ENCODE assay signal across 18 mouse cellular contexts in genomic region chr5:8053827-8054226, GRCm38 (mm10). TPM values are rescaled to one million over a fixed set of nuclear protein-coding genes. Genes with fewer than 3 reads are reported as not detected.
DNase-seq lines count a peak whose midpoint lies in the region; ATAC-seq and TF ChIP-seq lines count a peak whose summit lies in the region.
"Had no signal": no experiment of that assay in that cellular context is flagged by ENCODE, and none has a peak within 500 bp of the region (broad histone marks: within the 10 kb centered on the region; RNA-seq: fewer than 3 reads in every experiment).

No protein-coding gene starts in this region.

- H3K4me1 ChIP-seq in heart, embryonic 12.5 days (replicated peaks), result peaks cover 23% of the 10 kb centered on the region
- peaks cover 13% of the 10 kb centered on the region for H3K4me1 ChIP-seq in embryonic fibroblast, embryonic 13.5 days (ENCODE audit: control insufficient read depth, insufficient read depth, low read length)
- H3K4me1 ChIP-seq in lung, postnatal 0 days (ENCODE audit: insufficient read depth, low read depth, low read length), result peaks cover 7% of the 10 kb centered on the region; the same call in 1 of the 2 replicates

- no peak overlapping the region for H3K4me3 ChIP-seq in heart, embryonic 12.5 days
- no peak overlapping the region for H3K4me3 ChIP-seq in C2C12 (ENCODE audit: insufficient read depth, poor library complexity, severe bottlenecking)
- no peak overlapping the region for H3K4me3 ChIP-seq in embryonic fibroblast, embryonic 13.5 days (ENCODE audit: insufficient read depth, low read length)
- H3K4me3 ChIP-seq in lung, postnatal 0 days (ENCODE audit: low read depth, low read length), result no peak overlapping the region
- H3K4me3 ChIP-seq: hindbrain, embryonic 13.5 days; midbrain, embryonic 12.5 days had no signal

- no peak overlapping the region for H3K27ac ChIP-seq in heart, embryonic 12.5 days (ENCODE audit: poor library complexity, severe bottlenecking)
- peak overlapping the region; percentile 71 for H3K27ac ChIP-seq in embryonic fibroblast, embryonic 13.5 days (ENCODE audit: insufficient read depth, low read length)
- no peak overlapping the region for H3K27ac ChIP-seq in lung, postnatal 0 days (ENCODE audit: low read length)
- H3K27ac ChIP-seq: hindbrain, embryonic 13.5 days; midbrain, embryonic 12.5 days had no signal

- no peak for TF ChIP-seq EP300 in lung, postnatal 0 days (IDR thresholded peaks at IDR 0.05)

- TF ChIP-seq CTCF in C2C12 (IDR thresholded peaks at IDR 0.05; ENCODE audit: control insufficient read depth, insufficient read depth, insufficient read length), result no peak
- no peak for TF ChIP-seq CTCF in embryonic fibroblast, embryonic 13.5 days (IDR thresholded peaks at IDR 0.05; ENCODE audit: borderline replicate concordance, insufficient read depth, low read length)
- TF ChIP-seq CTCF in lung, postnatal 0 days (IDR thresholded peaks at IDR 0.05), result no peak

- no peak overlapping the region for H3ac ChIP-seq in C2C12 (ENCODE audit: control insufficient read depth, insufficient read length, low read depth)

- H3K79me3 ChIP-seq in C2C12 (ENCODE audit: low read depth), result peaks cover 17% of the 10 kb centered on the region

- DNase-seq in heart, adult 18-20 months, result peak; percentile 57 to 58
- peak; percentile 13 for DNase-seq in skeletal muscle tissue, adult 2 months (ENCODE audit: low read depth, low spot score)
- no peak for DNase-seq in thymus, postnatal 10 days (ENCODE audit: low spot score in 2 of 2)
- no peak for DNase-seq in lung, postnatal 10 days
- DNase-seq in lung, postnatal 0 days (ENCODE audit: low spot score), result no peak
- DNase-seq: adrenal gland, adult 8-10 months; cerebellum, adult 18-20 months; cerebellum, postnatal 36 days; kidney, adult 18-20 months; layer of hippocampus, adult 9-11 months; left cerebral cortex, postnatal 4 days; thymus, postnatal 14 days had no signal

- TF ChIP-seq POLR2A in embryonic fibroblast, embryonic 13.5 days (IDR thresholded peaks at IDR 0.05; ENCODE audit: low read depth, low read length), result no peak

- H3K27me3 ChIP-seq in heart, embryonic 12.5 days (replicated peaks), result no peaks in the 10 kb centered on the region
- H3K27me3 ChIP-seq in C2C12 (ENCODE audit: control insufficient read depth, insufficient read depth, insufficient read length), result no peaks in the 10 kb centered on the region
- no peaks in the 10 kb centered on the region for H3K27me3 ChIP-seq in lung, postnatal 0 days (replicated peaks; ENCODE audit: insufficient read depth, low read length)
- H3K27me3 ChIP-seq: hindbrain, embryonic 13.5 days; midbrain, embryonic 12.5 days had no signal

- ATAC-seq in heart, embryonic 12.5 days (ENCODE audit: insufficient number of reproducible peaks, low FRiP score), result no peak
- ATAC-seq in lung, postnatal 0 days, result no peak
- ATAC-seq: forebrain, embryonic 14.5 days had no signal

- H3K9ac ChIP-seq in heart, embryonic 12.5 days, result no peak overlapping the region
- no peak overlapping the region for H3K9ac ChIP-seq in lung, postnatal 0 days (replicated peaks; ENCODE audit: low read depth)
- H3K9ac ChIP-seq: hindbrain, embryonic 13.5 days; midbrain, embryonic 12.5 days had no signal

- peaks cover 6% of the 10 kb centered on the region for H3K36me3 ChIP-seq in heart, embryonic 12.5 days
- peaks cover 11% of the 10 kb centered on the region for H3K36me3 ChIP-seq in C2C12 (ENCODE audit: control insufficient read depth, insufficient read depth)
- H3K36me3 ChIP-seq in lung, postnatal 0 days (ENCODE audit: insufficient read depth, low read length), result no peaks in the 10 kb centered on the region
- H3K36me3 ChIP-seq: hindbrain, embryonic 13.5 days; midbrain, embryonic 12.5 days had no signal

- H3K9me3 ChIP-seq in heart, embryonic 12.5 days (replicated peaks), result no peaks in the 10 kb centered on the region
- H3K9me3 ChIP-seq in lung, postnatal 0 days (ENCODE audit: low read length), result no peaks in the 10 kb centered on the region
- H3K9me3 ChIP-seq: hindbrain, embryonic 13.5 days; midbrain, embryonic 12.5 days had no signal

- WGBS in heart, embryonic 12.5 days, result 77% methylated on average over 4 of the region's 4 CpGs
- 84% methylated on average over 4 of the region's 4 CpGs for WGBS in lung, postnatal 0 days

- peaks cover 34% of the 10 kb centered on the region for H3K79me2 ChIP-seq in C2C12 (ENCODE audit: control insufficient read depth, insufficient read depth)

- no peak overlapping the region for H3K4me2 ChIP-seq in heart, embryonic 12.5 days
- no peak overlapping the region for H3K4me2 ChIP-seq in lung, postnatal 0 days (replicated peaks; ENCODE audit: low read depth, low read length)
- H3K4me2 ChIP-seq: hindbrain, embryonic 13.5 days; midbrain, embryonic 12.5 days had no signal

TF ChIP-seq in C2C12, 6 proteins besides CTCF, POLR2A, EP300 and RAD21:
- TF ChIP-seq MYOG (IDR thresholded peaks at IDR 0.05; ENCODE audit: control insufficient read depth, extremely low read depth, insufficient read length) (no peak), USF1 (IDR thresholded peaks at IDR 0.05; ENCODE audit: low read depth) (no peak), MYOD1 (IDR thresholded peaks at IDR 0.05; ENCODE audit: control insufficient read depth, insufficient read length, low read depth) (no peak), CEBPB (IDR thresholded peaks at IDR 0.05; ENCODE audit: low read depth) (no peak), FOSL1 (IDR thresholded peaks at IDR 0.05; ENCODE audit: insufficient read depth, low read length, poor library complexity, severe bottlenecking) (peak; percentile 71), MAX (IDR thresholded peaks at IDR 0.05) (peak; percentile 53)
TF ChIP-seq in C2C12: peak in this region for 2.

RNA-seq across cellular contexts. Expression of gene Sri, which starts 7.9 kb away (rescaled TPM):
- 100 to 1,000 TPM in 1 of 2 experiments, 10 to 100 TPM in 1; 99.8 to 110 TPM for total RNA-seq in heart, adult 18-20 months (2021)
- 242 and 247 TPM in 2 replicates for polyA plus RNA-seq in heart, embryonic 12.5 days (2016; fragmentation: Nextera tagmentation; extraction: Ambion mirVana)
- polyA plus RNA-seq in C2C12 (2012; fragmentation: generic; extraction: Trizol), result 168 TPM
- polyA plus RNA-seq in embryonic fibroblast, embryonic 13.5 days (2011; ENCODE audit: insufficient read length, low read depth, missing spikeins), result 134 and 184 TPM in 2 replicates
- polyA plus RNA-seq in lung, postnatal 0 days (2015; fragmentation: Nextera tagmentation; extraction: Ambion mirVana), result 338 and 346 TPM in 2 replicates

Comparison
In these comparisons a context has a peak if more than half of its experiments do, and no peak if none do; other contexts are left out.
1. DNase-seq: peak in heart, adult 18-20 months (2 of 2) and skeletal muscle tissue, adult 2 months (single experiment); none in thymus, postnatal 10 days (0 of 2), lung, postnatal 10 days (single experiment) and lung, postnatal 0 days (single experiment).